Mouse (Mus musculus) forebrain, postnatal 0 days (tissue): ENCODE measurements around the gene Olfr1462. TPM values are rescaled to one million over a fixed set of nuclear protein-coding genes. Genes with fewer than 3 reads are reported as not detected.

ENCODE experiments used
- ATAC-seq: fragments of 200-750 bp; cut with Nextera tagmentation; 2 replicates; pipeline ENCODE4 v1.8.0; 2017; ENCODE audit warnings: mild to moderate bottlenecking, moderate library complexity
- DNase-seq: peaks from one replicate; pipeline ENCODE4 v3.0.0-alpha.2; 2015
- H3K27ac ChIP-seq: fragments of 300-500 bp; sonication (generic); 2 replicates; pipeline ENCODE4 v1.5.1; 2014; ENCODE audit warnings: low read depth, mild to moderate bottlenecking, antibody characterized with exemption, low read length, moderate library complexity, mixed read lengths
- H3K27me3 ChIP-seq: fragments of 300-500 bp; sonication (generic); 2 replicates; pipeline ENCODE4 v1.6.1; 2014; ENCODE audit warnings: mild to moderate bottlenecking, low read length, mixed read lengths; ENCODE audit not compliant: insufficient read depth
- H3K36me3 ChIP-seq: fragments of 300-500 bp; sonication (generic); 2 replicates; pipeline ENCODE4 v1.6.1; 2014; ENCODE audit warnings: mild to moderate bottlenecking, moderate library complexity; ENCODE audit not compliant: insufficient read depth
- H3K4me1 ChIP-seq: fragments of 300-500 bp; sonication (generic); 2 replicates; pipeline ENCODE4 v1.6.1; 2014; ENCODE audit warnings: antibody characterized with exemption; ENCODE audit not compliant: insufficient read depth
- H3K4me2 ChIP-seq: fragments of 300-500 bp; sonication (generic); 2 replicates; pipeline ENCODE4 v1.6.1; 2014; ENCODE audit warnings: low read depth, mild to moderate bottlenecking, moderate library complexity
- H3K4me3 ChIP-seq: fragments of 300-500 bp; sonication (generic); 2 replicates; pipeline ENCODE4 v1.5.1; 2014; ENCODE audit warnings: low read depth, low read length, mixed read lengths
- H3K9ac ChIP-seq: fragments of 300-500 bp; sonication (generic); 2 replicates; pipeline ENCODE4 v1.6.1; 2014; ENCODE audit warnings: mild to moderate bottlenecking
- H3K9me3 ChIP-seq: fragments of 300-500 bp; sonication (generic); 2 replicates; pipeline ENCODE4 v1.6.1; 2016; ENCODE audit warnings: low read length
- CTCF ChIP-seq: sonication (generic); IDR thresholded peaks from 2 replicates; pipeline ENCODE4 v1.5.1; 2016; ENCODE audit warnings: antibody characterized with exemption, control low read depth, low read depth
- WGBS: fragments of 180-500 bp; shearing (Covaris S2); extraction: QIAGEN DNeasy Blood & Tissue Kit; methylation state at CpG from one replicate; pipeline ENCODE4 v1.1.7; 2014; 5-methylcytosine and 5-hydroxymethylcytosine counted together
- polyA plus RNA-seq: library from polyadenylated mRNA; unstranded; fragments of >200 nt; fragmentation: Nextera tagmentation; extraction: Ambion mirVana; gene quantifications from 2 replicates; pipeline ENCODE4 v1.2.1, GENCODE M21; 2015
- total RNA-seq: library from RNA; depleted of rRNA; stranded (reverse); fragments of >200 nt; gene quantifications from 2 replicates; pipeline ENCODE4 v1.2.3, GENCODE M21; 2014; rRNA removed

Gene Olfr1462
- not detected in 2 replicates for total RNA-seq
- not detected in 2 replicates for polyA plus RNA-seq

DNA sequence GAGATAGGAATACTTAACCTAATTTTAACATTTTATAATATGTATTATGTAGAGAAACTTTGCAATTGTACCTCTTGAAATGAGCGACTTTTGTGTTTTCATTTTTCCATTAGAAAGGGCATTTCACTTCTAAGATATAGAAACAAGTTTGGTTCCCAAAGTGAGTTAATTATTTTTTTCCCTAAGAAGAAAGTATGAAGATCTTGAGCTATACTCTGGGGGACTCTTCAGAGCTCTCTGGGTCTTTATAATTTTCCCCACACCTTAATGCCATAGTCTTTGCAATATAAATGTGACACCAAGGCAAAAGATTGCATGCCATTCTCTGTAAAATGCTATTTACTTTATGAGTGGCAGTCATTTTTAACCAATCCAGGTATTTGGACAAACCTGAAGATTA, at the start of gene Olfr1462:
TSS of gene Olfr1462 (plus strand) at position 301 of the 400 bp plus-strand sequence.
- ATAC-seq = no peak
- H3K9ac ChIP-seq = no peak within 1 kb of the TSS
- H3K9me3 ChIP-seq = 0 out of 2 replicates have a peak, but pooled peaks cover 4% of the 10 kb centered on the region
- H3K27ac ChIP-seq = no peak within 1 kb of the TSS
- H3K27me3 ChIP-seq = no peaks in the 10 kb centered on the region
- no peak for TF ChIP-seq CTCF
- no peak for DNase-seq
- no peaks in the 10 kb centered on the region for H3K4me1 ChIP-seq
- no peak within 1 kb of the TSS for H3K4me2 ChIP-seq
- no peaks in the 10 kb centered on the region for H3K36me3 ChIP-seq
- 88% methylated on average over 1 of the region's 1 CpGs for WGBS
- no peak within 1 kb of the TSS for H3K4me3 ChIP-seq

GRCm38 (mm10) chr19:13149449-13149848, 36.1 kb upstream of the Olfr1462 start, which contains the start of gene Olfr1459:
Gene Olfr1459 (minus strand): TSS chr19:13149549.
- no peak for ATAC-seq
- 80% methylated on average over 1 of the region's 1 CpGs for WGBS
- no peak for TF ChIP-seq CTCF

GRCm38 (mm10) chr19:13162700-13163099, 22.8 kb upstream of the Olfr1462 start, which contains the start of gene Olfr1461:
Gene Olfr1461 (plus strand): TSS chr19:13163000.
- no peaks in the 10 kb centered on the region for H3K4me1 ChIP-seq
- no peak within 1 kb of the TSS for H3K27ac ChIP-seq
- no peak within 1 kb of the TSS for H3K4me3 ChIP-seq
- TF ChIP-seq CTCF = no peak
- 53% methylated on average over 1 of the region's 1 CpGs for WGBS
- no peaks in the 10 kb centered on the region for H3K36me3 ChIP-seq
- DNase-seq (no peak), ATAC-seq (no peak)
- H3K4me2 ChIP-seq = no peak within 1 kb of the TSS
- no peaks in the 10 kb centered on the region for H3K27me3 ChIP-seq
- H3K9me3 ChIP-seq = no peaks in the 10 kb centered on the region
- H3K9ac ChIP-seq = no peak within 1 kb of the TSS

More at GRCm38 (mm10) chr19:13149449-13149848, 36.1 kb upstream of the Olfr1462 start, which contains the start of gene Olfr1459:
- no peaks in the 10 kb centered on the region for H3K36me3 ChIP-seq
- H3K4me2 ChIP-seq = no peak within 1 kb of the TSS
- H3K9ac ChIP-seq = no peak within 1 kb of the TSS
- no peak for DNase-seq
- peaks cover 11% of the 10 kb centered on the region; the same call in 1 of the 2 replicates for H3K9me3 ChIP-seq
- H3K27me3 ChIP-seq = no peaks in the 10 kb centered on the region
- no peak within 1 kb of the TSS for H3K27ac ChIP-seq
- H3K4me1 ChIP-seq = no peaks in the 10 kb centered on the region
- H3K4me3 ChIP-seq = no peak within 1 kb of the TSS

GRCm38 (mm10) chr19:13221666-13222065, 36.1 kb downstream of the Olfr1462 start:
- Histone ChIP-seq H3K9ac (no peak overlapping the region), H3K9me3 (0 out of 2 replicates have a peak, but pooled peaks cover 7% of the 10 kb centered on the region), H3K4me2 (no peak overlapping the region), H3K27me3 (no peaks in the 10 kb centered on the region), H3K36me3 (no peaks in the 10 kb centered on the region), H3K4me1 (no peaks in the 10 kb centered on the region), H3K27ac (no peak overlapping the region), H3K4me3 (no peak overlapping the region)
- 89% methylated on average over 11 of the region's 11 CpGs for WGBS
- DNase-seq = no peak
- ATAC-seq = no peak
- no peak for TF ChIP-seq CTCF

- H3K9ac ChIP-seq = no peak within 1 kb of the TSS
- H3K27ac ChIP-seq = no peak within 1 kb of the TSS
- no peaks in the 10 kb centered on the region for H3K4me1 ChIP-seq
- H3K36me3 ChIP-seq = no peaks in the 10 kb centered on the region
- no peak for DNase-seq
- no peak for ATAC-seq
- no peak within 1 kb of the TSS for H3K4me3 ChIP-seq
- 0 out of 2 replicates have a peak, but pooled peaks cover 13% of the 10 kb centered on the region for H3K9me3 ChIP-seq
- no peak within 1 kb of the TSS for H3K4me2 ChIP-seq
- H3K27me3 ChIP-seq = no peaks in the 10 kb centered on the region
- TF ChIP-seq CTCF = no peak
Observed at GRCm38 (mm10) chr19:13231028-13231427, 45.5 kb downstream of the Olfr1462 start, which contains the start of gene Olfr1463. Gene Olfr1463 (plus strand): TSS chr19:13231328.

Other genes with a start within 250 kb of the Olfr1462 start
- gene Olfr1450, start 235.5 kb upstream of the Olfr1462 start, total RNA-seq = not detected in 2 replicates
- gene Olfr1450, start 235.5 kb upstream of the Olfr1462 start, polyA plus RNA-seq = not detected in 2 replicates
- not detected in 2 replicates for gene Olfr1451, start 190.7 kb upstream of the Olfr1462 start, total RNA-seq
- gene Olfr1451, start 190.7 kb upstream of the Olfr1462 start, polyA plus RNA-seq = not detected in 2 replicates
- not detected in 2 replicates for gene Olfr1453, start 157.4 kb upstream of the Olfr1462 start, total RNA-seq
- not detected in 2 replicates for gene Olfr1453, start 157.4 kb upstream of the Olfr1462 start, polyA plus RNA-seq
- gene Olfr1454, start 125.1 kb upstream of the Olfr1462 start, total RNA-seq = not detected in 2 replicates
- not detected in 2 replicates for gene Olfr1454, start 125.1 kb upstream of the Olfr1462 start, polyA plus RNA-seq
- gene Olfr1457, start 87.8 kb upstream of the Olfr1462 start, total RNA-seq = not detected in 2 replicates
- gene Olfr1457, start 87.8 kb upstream of the Olfr1462 start, polyA plus RNA-seq = not detected in 2 replicates
- not detected in 2 replicates for gene Olfr1458, start 79.0 kb upstream of the Olfr1462 start, total RNA-seq
- gene Olfr1458, start 79.0 kb upstream of the Olfr1462 start, polyA plus RNA-seq = not detected in 2 replicates
- not detected in 2 replicates for gene Olfr1459, start 36.2 kb upstream of the Olfr1462 start, total RNA-seq
- gene Olfr1459, start 36.2 kb upstream of the Olfr1462 start, polyA plus RNA-seq = not detected in 2 replicates
- not detected in 2 replicates for gene Olfr1461, start 22.7 kb upstream of the Olfr1462 start, total RNA-seq
- not detected in 2 replicates for gene Olfr1461, start 22.7 kb upstream of the Olfr1462 start, polyA plus RNA-seq
- not detected in 2 replicates for gene Olfr1463, start 45.6 kb downstream of the Olfr1462 start, total RNA-seq
- gene Olfr1463, start 45.6 kb downstream of the Olfr1462 start, polyA plus RNA-seq = not detected in 2 replicates
- not detected in 2 replicates for gene Olfr1465, start 129.8 kb downstream of the Olfr1462 start, total RNA-seq
- not detected in 2 replicates for gene Olfr1465, start 129.8 kb downstream of the Olfr1462 start, polyA plus RNA-seq
- not detected in 2 replicates for gene Olfr1466, start 153.1 kb downstream of the Olfr1462 start, total RNA-seq
- gene Olfr1466, start 153.1 kb downstream of the Olfr1462 start, polyA plus RNA-seq = not detected in 2 replicates
- not detected in 2 replicates for gene Olfr1467, start 176.5 kb downstream of the Olfr1462 start, total RNA-seq
- gene Olfr1467, start 176.5 kb downstream of the Olfr1462 start, polyA plus RNA-seq = not detected in 2 replicates
- gene Olfr1469, start 222.1 kb downstream of the Olfr1462 start, total RNA-seq = not detected in 2 replicates
- not detected in 2 replicates for gene Olfr1469, start 222.1 kb downstream of the Olfr1462 start, polyA plus RNA-seq